Mouse (Mus musculus) spleen, adult 2 months (tissue): ENCODE measurements around the gene Baiap2l1.

Source experiments
- CTCF ChIP-seq: fragments of 200-500 bp; IDR thresholded peaks from 2 replicates; pipeline ENCODE4 v1.5.1; 2011; ENCODE audit warnings: mild to moderate bottlenecking, inconsistent platforms; ENCODE audit not compliant: insufficient read depth, insufficient read length, insufficient replicate concordance; ENCODE audit errors: extremely low read depth
- POLR2A ChIP-seq: fragments of 200-500 bp; IDR thresholded peaks from 2 replicates; pipeline ENCODE4 v1.6.1; 2011; ENCODE audit warnings: low read depth, low read length, inconsistent platforms

GRCm38 (mm10) chr5:144256888-144257287 is 101.0 kb downstream of the Baiap2l1 start:
- TF ChIP-seq CTCF = no peak
- no peak for TF ChIP-seq POLR2A
